Mouse (Mus musculus) gastrocnemius, postnatal 4 days (tissue): ENCODE measurements around the gene Agk. TPM values are rescaled to one million over a fixed set of nuclear protein-coding genes. Genes with fewer than 3 reads are reported as not detected.

Source experiments
- DNase-seq, 2 experiments: peaks; one replicate each; pipeline ENCODE4 v3.0.0; 2021 to 2022; ENCODE audit warnings: low spot score in 2 of 2, mixed read lengths in 2 of 2
- total RNA-seq, 2 experiments: library from RNA; stranded (reverse); gene quantifications; 2 replicates each; pipeline ENCODE4 v1.2.3; 2021

Gene Agk
- total RNA-seq, 2 experiments from 2014 or later, result 16.0 to 18.6 TPM

DNA sequence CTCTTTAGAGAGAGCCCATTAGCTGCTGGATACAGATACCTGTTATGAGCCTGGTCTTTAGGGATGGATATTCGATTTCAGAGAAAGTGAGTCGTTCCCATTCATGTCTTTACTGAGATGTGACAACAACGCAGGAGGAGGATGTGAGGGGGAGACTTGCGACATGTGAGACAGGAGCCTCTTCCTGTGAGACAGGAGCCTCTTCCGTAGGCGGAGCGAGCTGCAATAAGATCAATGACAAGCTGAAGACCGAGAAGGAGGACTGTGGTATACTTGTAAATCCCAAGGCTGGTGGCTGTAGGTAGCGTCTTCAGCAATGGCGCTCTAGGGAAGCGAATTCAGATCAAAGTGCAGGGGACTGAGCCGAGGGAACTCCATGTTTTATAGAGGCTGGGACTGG is 114.8 kb downstream of the Agk start:
- no peak for DNase-seq

DNA sequence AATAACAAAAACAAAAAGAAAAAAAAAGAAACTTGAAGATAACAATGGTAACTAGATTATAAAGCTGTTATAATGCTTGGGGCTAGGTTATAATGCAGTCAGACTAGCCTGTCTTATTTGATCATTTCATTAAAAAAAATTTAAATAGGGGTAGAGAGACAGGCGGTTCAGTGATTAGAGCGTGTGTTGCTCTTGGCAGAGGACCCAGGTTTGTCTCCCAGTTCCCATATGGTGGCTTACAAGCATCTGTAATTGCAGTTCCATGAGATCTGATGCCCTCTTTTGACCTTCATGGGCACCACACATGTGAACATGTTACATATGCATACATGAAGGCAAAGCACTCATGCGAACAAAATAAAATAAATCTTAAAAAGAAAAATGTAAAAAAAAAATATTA is 116.3 kb downstream of the Agk start:
- DNase-seq, result no peak

DNA sequence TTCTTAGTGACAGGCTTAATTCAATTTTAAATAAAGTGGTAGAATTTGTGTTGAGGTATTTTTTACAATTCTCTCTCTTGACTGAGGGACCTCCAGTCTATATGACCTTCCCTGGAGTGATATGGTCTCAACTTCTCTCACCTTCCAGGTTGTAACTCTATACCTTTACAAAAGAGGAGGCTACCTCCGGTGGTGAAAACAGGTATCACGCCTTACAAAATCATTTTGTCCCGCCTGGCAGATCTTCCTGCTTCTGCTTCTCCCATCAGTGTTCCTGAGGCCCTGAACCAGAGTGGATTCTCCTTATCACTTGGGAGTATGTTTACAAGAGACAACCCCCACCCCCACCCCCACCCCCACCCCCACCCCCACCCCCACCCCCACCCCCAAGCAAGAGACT is 116.8 kb downstream of the Agk start:
- no peak for DNase-seq

DNA sequence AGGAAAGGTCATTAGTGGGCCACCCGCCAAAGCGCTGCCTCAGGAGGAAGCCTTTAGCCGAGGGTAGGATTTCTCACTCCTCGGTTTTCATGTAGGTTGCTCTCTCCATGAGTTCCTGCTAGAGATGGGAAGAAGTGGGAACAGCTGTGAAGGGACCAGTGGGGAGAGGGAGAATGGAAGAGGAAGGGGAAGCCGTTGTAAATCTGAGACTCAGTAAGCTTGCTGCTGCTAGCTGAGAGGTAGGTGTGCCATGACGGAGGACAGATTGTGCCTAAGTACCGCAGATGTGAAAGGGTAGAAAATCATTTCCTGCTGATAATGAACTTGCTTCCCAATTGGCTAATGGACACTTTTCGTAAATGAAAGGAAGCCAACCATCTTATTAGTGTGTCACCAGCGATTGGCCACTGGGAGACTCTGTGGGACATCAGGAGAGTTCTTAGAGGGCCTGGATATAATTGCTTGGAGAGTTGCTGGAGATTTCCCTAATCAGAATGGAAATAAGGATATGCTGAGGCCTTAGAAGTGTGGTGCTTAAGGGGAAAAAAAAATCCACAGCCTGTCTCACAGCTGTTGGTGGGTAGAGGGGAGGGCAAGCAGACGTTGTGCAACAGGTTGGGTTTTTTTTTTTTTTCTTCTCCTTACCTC is 118.4 kb downstream of the Agk start:
- DNase-seq, result no peak

Other genes starting within 250 kb of the Agk start
- gene E330009J07Rik, start 111.0 kb downstream of the Agk start, total RNA-seq, result 1 to 10 TPM; 3.9 to 5.4 TPM
- not detected for gene Wee2, start 113.9 kb downstream of the Agk start, total RNA-seq
- gene Ssbp1, start 146.2 kb downstream of the Agk start, total RNA-seq, result 10 to 100 TPM; 35.7 to 41.4 TPM
- gene Tas2r137, start 166.1 kb downstream of the Agk start, total RNA-seq, result not detected
- gene Tas2r108, start 168.4 kb downstream of the Agk start, total RNA-seq, result not detected
- not detected for gene Prss37, start 194.3 kb downstream of the Agk start, total RNA-seq
- gene Olfr461, start 229.9 kb downstream of the Agk start, total RNA-seq, result not detected
- gene Olfr460, start 244.3 kb downstream of the Agk start, total RNA-seq, result not detected